Mouse (Mus musculus) CD4-positive helper T cell, adult 2 months (primary cell): ENCODE data around the gene Adora2a.
"Not testable (repeated sequence)": the region's sequence is repeated elsewhere in the genome, so short reads cannot be mapped to it uniquely, and the experiment has no call there.

Experiments
- DNase-seq: peaks from one replicate; pipeline ENCODE4 v3.0.0-alpha.2; 2012; ENCODE audit warnings: low read depth, missing footprints, low spot score

Gene Adora2a

GRCm38 (mm10) chr10:75316872-75316907 is at the start of gene Adora2a:
TSS of gene Adora2a (plus strand) at chr10:75316877.
- DNase-seq = no peak

- DNase-seq = no peak
Observed at GRCm38 (mm10) chr10:75273020-75273419, 43.7 kb upstream of the Adora2a start.

- no peak for DNase-seq
Observed at GRCm38 (mm10) chr10:75276427-75277013, 40.2 kb upstream of the Adora2a start.

GRCm38 (mm10) chr10:75277501-75277900 is 39.2 kb upstream of the Adora2a start:
- peak; percentile 35 for DNase-seq

- DNase-seq = peak; percentile 81
Observed at GRCm38 (mm10) chr10:75282648-75283047, 34.0 kb upstream of the Adora2a start.

GRCm38 (mm10) chr10:75283821-75284220 is 32.9 kb upstream of the Adora2a start:
- no peak for DNase-seq

DNA sequence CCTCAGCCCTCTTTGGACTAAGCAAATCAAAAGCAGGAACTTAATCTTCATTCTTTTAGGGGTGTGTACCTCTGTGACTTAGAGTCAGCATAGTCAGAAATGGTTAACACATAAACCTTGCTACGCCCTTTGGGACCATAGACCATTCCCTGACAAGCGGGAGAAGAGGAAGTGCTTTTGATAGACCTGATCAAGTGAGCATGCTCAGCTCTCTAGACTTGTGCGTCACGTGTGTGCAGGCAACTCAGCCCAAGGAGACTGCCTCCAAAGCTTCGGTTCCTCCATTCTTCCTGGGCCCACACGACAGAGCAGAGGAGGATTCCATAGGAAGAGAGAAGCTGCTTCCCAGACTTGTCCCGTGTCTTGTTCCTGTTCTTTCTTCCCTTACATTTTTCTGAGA is 28.1 kb upstream of the Adora2a start:
- no peak for DNase-seq

DNA sequence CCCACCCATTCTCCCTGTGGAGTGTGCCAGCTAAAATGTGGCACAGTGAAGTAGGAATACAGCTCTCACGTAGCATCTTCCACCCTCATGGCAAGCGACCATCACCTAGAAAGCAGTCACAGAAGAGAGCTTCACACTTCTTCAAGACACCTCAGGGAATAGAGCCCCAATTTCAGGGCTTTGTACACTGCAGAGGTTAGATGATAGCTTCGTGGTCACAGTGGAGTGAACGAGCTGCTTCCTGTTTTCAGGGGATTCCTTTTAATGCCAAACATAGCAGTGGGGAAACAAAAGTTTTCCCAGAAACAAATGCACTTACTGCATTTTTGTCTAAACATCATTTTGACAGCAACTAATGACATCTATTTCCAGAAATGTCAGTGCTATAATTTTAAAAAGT is 27.3 kb upstream of the Adora2a start:
- peak; percentile 12 for DNase-seq

GRCm38 (mm10) chr10:75290650-75291049 is 26.0 kb upstream of the Adora2a start:
- no peak for DNase-seq

GRCm38 (mm10) chr10:75291338-75291737 is 25.3 kb upstream of the Adora2a start:
- no peak for DNase-seq

DNA sequence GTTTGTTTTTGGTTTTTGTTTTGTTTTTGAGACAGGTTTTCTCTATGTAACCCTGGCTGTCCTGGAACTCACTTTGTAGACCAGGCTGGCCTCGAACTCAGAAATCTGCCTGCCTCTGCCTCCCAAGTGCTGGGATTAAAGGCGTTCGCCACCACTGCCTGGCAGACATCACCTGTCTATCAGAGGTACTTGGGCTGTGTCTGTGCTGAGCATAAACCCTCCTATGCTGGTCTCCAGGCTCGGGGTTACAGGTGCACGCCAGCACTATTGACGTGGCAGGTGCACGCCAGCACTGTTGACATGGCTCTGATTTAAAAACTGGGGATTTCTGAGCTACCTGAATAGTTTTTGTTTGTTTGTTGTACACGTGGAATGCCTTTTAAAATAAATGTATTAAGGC is 24.5 kb upstream of the Adora2a start:
- not testable (repeated sequence) for DNase-seq

DNA sequence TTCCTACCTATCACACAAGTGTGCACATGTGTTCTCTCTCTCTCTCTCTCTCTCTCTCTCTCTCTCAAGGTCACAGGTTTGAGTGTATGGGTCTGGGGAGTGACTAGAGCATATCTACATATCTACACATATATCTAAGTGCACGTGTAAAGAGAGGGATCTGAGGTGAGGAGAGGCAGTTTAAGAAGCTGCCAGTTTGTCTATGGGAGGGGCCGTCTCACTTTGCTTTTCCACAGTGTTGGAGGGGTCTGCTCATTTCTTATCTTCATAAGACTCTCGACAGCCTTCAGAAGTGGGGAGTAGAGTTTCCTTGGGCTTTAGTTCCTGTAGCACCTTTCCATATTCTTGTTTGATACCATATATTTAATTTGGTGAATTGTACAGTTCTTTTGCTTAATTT is 23.4 kb upstream of the Adora2a start:
- no peak for DNase-seq

- no peak for DNase-seq
Observed at GRCm38 (mm10) chr10:75294362-75294761, 22.3 kb upstream of the Adora2a start.

GRCm38 (mm10) chr10:75294926-75295325 is 21.8 kb upstream of the Adora2a start:
- peak; percentile 51 for DNase-seq

DNA sequence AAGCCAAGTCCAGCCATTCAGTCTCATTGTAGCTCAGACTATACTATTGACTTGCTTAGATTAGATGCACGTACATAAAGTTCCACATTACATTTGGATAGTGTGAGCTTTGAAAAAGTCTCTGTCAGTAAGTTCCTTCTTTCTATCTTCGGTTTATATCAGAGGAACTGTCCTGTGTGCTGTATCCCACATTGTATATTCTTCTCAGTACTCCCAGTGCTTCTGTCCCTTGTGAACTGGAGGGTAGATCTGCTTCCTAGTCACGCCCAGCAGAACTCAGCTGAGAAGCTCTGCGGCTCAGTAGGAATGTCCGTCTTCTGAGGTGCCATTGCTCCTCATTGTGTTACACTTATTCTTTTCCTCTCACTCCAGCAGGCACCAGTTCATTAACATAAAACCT is 18.1 kb upstream of the Adora2a start:
- no peak for DNase-seq

GRCm38 (mm10) chr10:75299785-75300418 is 16.8 kb upstream of the Adora2a start:
- peak; percentile 89 for DNase-seq

DNA sequence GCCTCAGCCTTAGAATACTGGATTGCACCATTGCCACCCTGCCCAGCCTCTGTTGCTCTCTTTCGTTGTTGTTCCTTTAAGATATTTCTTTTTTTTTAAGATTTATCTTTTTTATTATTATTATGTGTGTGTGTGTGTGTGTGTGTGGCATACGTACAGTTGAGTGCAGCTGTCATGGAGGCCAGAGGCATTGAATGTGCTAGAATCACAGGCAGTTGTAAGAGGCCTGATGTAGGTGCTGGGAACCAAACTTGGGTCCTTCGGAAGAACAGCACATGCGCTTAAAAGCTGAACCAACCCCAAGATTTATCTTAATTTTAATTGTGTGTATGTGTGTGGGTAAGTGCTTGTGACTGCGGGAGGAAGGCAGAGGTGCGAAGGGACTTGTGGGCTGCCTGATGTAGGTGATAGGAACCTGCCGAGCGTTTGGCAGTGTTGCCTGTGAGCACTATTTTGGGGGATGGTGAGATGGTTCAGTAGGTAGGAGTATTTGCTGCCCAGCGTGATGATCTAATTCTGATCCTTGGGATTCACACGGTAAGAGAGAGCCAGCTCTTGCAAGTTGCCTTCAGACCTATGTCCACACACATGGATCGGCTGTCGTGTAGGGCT is 15.4 kb upstream of the Adora2a start:
- peak; percentile 67 for DNase-seq

GRCm38 (mm10) chr10:75301937-75302336 is 14.7 kb upstream of the Adora2a start:
- peak; percentile 76 for DNase-seq

GRCm38 (mm10) chr10:75302536-75302935 is 14.1 kb upstream of the Adora2a start:
- DNase-seq = peak; percentile 17

DNA sequence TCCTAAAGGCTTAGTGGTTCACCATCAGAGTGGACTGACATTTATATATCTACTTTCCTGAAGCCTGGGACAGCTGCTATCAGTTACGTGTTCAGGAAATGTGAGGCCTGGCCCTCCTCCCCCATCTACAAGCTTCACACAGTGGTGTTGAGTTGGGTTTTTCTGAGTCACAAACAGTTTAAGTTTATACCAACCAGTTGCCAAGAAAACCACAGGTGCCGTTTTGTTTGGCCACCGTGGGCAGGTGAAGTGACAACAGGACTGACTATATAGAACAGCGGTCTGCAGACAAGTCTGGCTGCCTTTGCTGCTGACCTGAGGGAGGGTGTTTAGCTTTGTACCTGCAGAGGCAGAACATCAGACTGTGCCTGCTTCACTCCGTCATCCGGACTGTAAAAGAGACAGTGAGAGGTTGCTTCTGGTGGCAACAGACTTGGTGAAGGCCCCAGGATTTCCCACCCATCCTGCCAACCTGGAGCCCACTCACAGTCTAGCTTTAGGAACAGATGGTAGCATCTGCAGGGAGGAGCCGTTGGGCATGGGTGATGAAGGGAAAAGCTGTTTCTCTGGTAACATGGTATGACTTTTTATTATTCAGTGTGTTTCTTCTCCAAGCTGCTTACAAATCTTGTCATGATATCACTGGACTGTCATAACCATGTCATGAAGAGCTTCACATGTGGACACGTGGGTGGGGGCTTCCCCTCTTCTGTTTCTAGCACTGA is 13.2 kb upstream of the Adora2a start:
- peak; percentile 86 for DNase-seq

DNA sequence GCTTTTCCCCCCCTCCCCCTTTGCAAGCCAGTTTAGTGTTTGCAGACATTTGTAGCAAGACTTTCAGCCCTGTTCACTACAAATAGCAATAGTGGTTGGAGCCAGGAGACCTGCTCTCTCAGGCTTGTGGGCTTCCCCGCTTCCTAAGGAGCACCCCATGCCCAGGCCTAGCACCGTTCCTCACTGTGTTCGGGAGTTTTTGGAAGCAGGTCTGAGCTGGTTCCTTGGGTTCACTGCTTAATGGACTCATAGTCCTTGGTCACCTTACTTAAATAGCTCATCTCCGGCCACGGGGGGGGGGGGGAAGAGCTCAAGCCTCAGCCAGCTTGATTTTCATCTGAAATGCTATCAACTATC is 12.7 kb upstream of the Adora2a start:
- DNase-seq = no peak

DNA sequence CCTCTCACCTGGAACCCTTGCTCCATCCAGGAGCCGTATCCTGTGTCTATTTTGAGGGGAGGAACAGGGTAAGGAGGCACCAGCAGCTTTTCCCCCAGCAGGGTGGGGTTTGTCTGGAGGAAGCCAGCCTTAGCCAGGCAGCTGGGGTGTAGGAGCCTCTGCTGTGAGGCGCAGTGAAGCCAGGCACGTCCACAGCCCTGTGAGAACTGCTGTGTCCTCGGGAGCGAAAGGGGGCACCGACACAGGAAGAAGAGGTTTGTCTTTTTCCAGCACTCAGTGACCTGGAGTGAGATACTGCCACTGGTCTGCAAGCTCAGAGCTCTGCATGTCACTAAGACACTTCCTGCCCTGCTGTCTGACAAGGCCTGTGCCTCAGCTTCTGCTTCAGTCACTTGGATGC is 12.3 kb upstream of the Adora2a start:
- DNase-seq = peak; percentile 37

GRCm38 (mm10) chr10:75307130-75307529 is 9.5 kb upstream of the Adora2a start:
- no peak for DNase-seq
